Mouse (Mus musculus): ENCODE measurements around the gene Fbxw8. TPM values are rescaled to one million over a fixed set of nuclear protein-coding genes. Genes with fewer than 3 reads are reported as not detected.
A peak's percentile ranks its signal among the peaks of the same experiment; 100 is the strongest.

The Fbxw8 gene
- polyA plus RNA-seq, 1 experiment from 2014 or later: 41.4 TPM

GRCm38 (mm10) chr5:118123096-118123495 lies 32.2 kb downstream of the Fbxw8 start:
- no peak for ATAC-seq (ENCODE audit: low FRiP score, low read depth)
- Histone ChIP-seq H3K27me3 (no peaks in the 10 kb centered on the region), H3K27ac (replicated peaks) (peak overlapping the region; percentile 32; the same call in 1 of the 2 replicates), H3K36me3 (peaks cover 35% of the 10 kb centered on the region), H3K4me2 (replicated peaks) (no peak overlapping the region), H3K4me3 (no peak overlapping the region), H3K9ac (replicated peaks) (0 out of 2 replicates have a peak overlapping the region, but pooled peaks have one; percentile 15), H3K9me3 (no peaks in the 10 kb centered on the region), H3K4me1 (peaks cover 30% of the 10 kb centered on the region)
- WGBS: 52% methylated on average over 10 of the region's 10 CpGs

GRCm38 (mm10) chr5:118121928-118122327 lies 33.3 kb downstream of the Fbxw8 start:
- no peak overlapping the region for H3K27ac ChIP-seq (replicated peaks)
- no peaks in the 10 kb centered on the region for H3K9me3 ChIP-seq
- H3K27me3 ChIP-seq: no peaks in the 10 kb centered on the region
- WGBS: 90% methylated on average over 4 of the region's 4 CpGs
- no peak overlapping the region for H3K4me2 ChIP-seq (replicated peaks)
- H3K4me3 ChIP-seq: no peak overlapping the region
- H3K9ac ChIP-seq (replicated peaks): no peak overlapping the region
- H3K4me1 ChIP-seq: peaks cover 33% of the 10 kb centered on the region
- no peak for ATAC-seq (ENCODE audit: low FRiP score, low read depth)
- peaks cover 25% of the 10 kb centered on the region for H3K36me3 ChIP-seq

GRCm38 (mm10) chr5:118120670-118121069 lies 34.6 kb downstream of the Fbxw8 start:
- ATAC-seq (ENCODE audit: low FRiP score, low read depth): no peak
- Histone ChIP-seq H3K4me3 (no peak overlapping the region), H3K9ac (replicated peaks) (no peak overlapping the region), H3K9me3 (no peaks in the 10 kb centered on the region), H3K4me1 (peaks cover 42% of the 10 kb centered on the region), H3K4me2 (replicated peaks) (no peak overlapping the region), H3K36me3 (peaks cover 22% of the 10 kb centered on the region), H3K27ac (replicated peaks) (0 out of 2 replicates have a peak overlapping the region, but pooled peaks have one; percentile 47), H3K27me3 (no peaks in the 10 kb centered on the region)
- WGBS: 28% methylated on average over 2 of the region's 2 CpGs

GRCm38 (mm10) chr5:118118922-118119321 lies 36.3 kb downstream of the Fbxw8 start:
- ATAC-seq (ENCODE audit: low FRiP score, low read depth): no peak
- Histone ChIP-seq H3K4me1 (peaks cover 44% of the 10 kb centered on the region), H3K27me3 (no peaks in the 10 kb centered on the region), H3K9me3 (no peaks in the 10 kb centered on the region), H3K36me3 (0 out of 2 replicates have a peak, but pooled peaks cover 5% of the 10 kb centered on the region), H3K27ac (replicated peaks) (peak overlapping the region; percentile 69), H3K9ac (replicated peaks) (no peak overlapping the region), H3K4me3 (no peak overlapping the region), H3K4me2 (replicated peaks) (no peak overlapping the region)
- WGBS: 81% methylated on average over 5 of the region's 5 CpGs

- no peak for ATAC-seq (ENCODE audit: low FRiP score, low read depth)
- 85% methylated on average over 3 of the region's 3 CpGs for WGBS
- no peak overlapping the region for H3K4me2 ChIP-seq (replicated peaks)
- no peaks in the 10 kb centered on the region for H3K27me3 ChIP-seq
- peaks cover 5% of the 10 kb centered on the region; the same call in 1 of the 2 replicates for H3K36me3 ChIP-seq
- H3K9me3 ChIP-seq: no peaks in the 10 kb centered on the region
- H3K9ac ChIP-seq (replicated peaks): no peak overlapping the region
- peaks cover 40% of the 10 kb centered on the region for H3K4me1 ChIP-seq
- no peak overlapping the region for H3K4me3 ChIP-seq
- peak overlapping the region; percentile 69 for H3K27ac ChIP-seq (replicated peaks)
These were observed 36.9 kb downstream of the Fbxw8 start for GRCm38 (mm10) chr5:118118351-118118750.

GRCm38 (mm10) chr5:118113617-118114016 lies 41.6 kb downstream of the Fbxw8 start:
- Histone ChIP-seq H3K4me1 (peaks cover 19% of the 10 kb centered on the region), H3K36me3 (peaks cover 33% of the 10 kb centered on the region)

GRCm38 (mm10) chr5:118113043-118113442 lies 42.2 kb downstream of the Fbxw8 start:
- no peak overlapping the region for H3K9ac ChIP-seq (replicated peaks)
- H3K36me3 ChIP-seq: peaks cover 30% of the 10 kb centered on the region
- no peak for ATAC-seq (ENCODE audit: low FRiP score, low read depth)
- no peak overlapping the region for H3K4me3 ChIP-seq
- WGBS: 95% methylated on average over 7 of the region's 7 CpGs
- H3K27me3 ChIP-seq: no peaks in the 10 kb centered on the region
- no peaks in the 10 kb centered on the region for H3K9me3 ChIP-seq
- no peak overlapping the region for H3K27ac ChIP-seq (replicated peaks)
- H3K4me2 ChIP-seq (replicated peaks): no peak overlapping the region
- peaks cover 25% of the 10 kb centered on the region for H3K4me1 ChIP-seq

More at GRCm38 (mm10) chr5:118113617-118114016, 41.6 kb downstream of the Fbxw8 start:
- WGBS: 91% methylated on average over 11 of the region's 13 CpGs
- Histone ChIP-seq H3K9me3 (no peaks in the 10 kb centered on the region), H3K9ac (replicated peaks) (no peak overlapping the region), H3K27me3 (no peaks in the 10 kb centered on the region), H3K4me2 (replicated peaks) (no peak overlapping the region), H3K4me3 (no peak overlapping the region), H3K27ac (replicated peaks) (no peak overlapping the region)
- no peak for ATAC-seq (ENCODE audit: low FRiP score, low read depth)

GRCm38 (mm10) chr5:118108794-118109440 lies 46.3 kb downstream of the Fbxw8 start:
- peaks cover 11% of the 10 kb centered on the region; the same call in 1 of the 2 replicates for H3K4me1 ChIP-seq
- WGBS: 93% methylated on average over 7 of the region's 7 CpGs
- peaks cover 50% of the 10 kb centered on the region for H3K36me3 ChIP-seq
- peak overlapping the region; percentile 32; the same call in 1 of the 2 replicates for H3K27ac ChIP-seq (replicated peaks)
- no peaks in the 10 kb centered on the region for H3K27me3 ChIP-seq
- no peak overlapping the region for H3K4me3 ChIP-seq
- H3K9ac ChIP-seq (replicated peaks): no peak overlapping the region
- no peak overlapping the region for H3K4me2 ChIP-seq (replicated peaks)
- no peak for ATAC-seq (ENCODE audit: low FRiP score, low read depth)
- no peaks in the 10 kb centered on the region for H3K9me3 ChIP-seq

GRCm38 (mm10) chr5:118108124-118108793 lies 47.0 kb downstream of the Fbxw8 start:
- Histone ChIP-seq H3K4me1 (peaks cover 11% of the 10 kb centered on the region; the same call in 1 of the 2 replicates), H3K9me3 (no peaks in the 10 kb centered on the region), H3K27me3 (no peaks in the 10 kb centered on the region), H3K9ac (replicated peaks) (no peak overlapping the region), H3K4me2 (replicated peaks) (no peak overlapping the region), H3K27ac (replicated peaks) (peak overlapping the region; percentile 32; the same call in 1 of the 2 replicates), H3K36me3 (peaks cover 50% of the 10 kb centered on the region), H3K4me3 (no peak overlapping the region)
- ATAC-seq (ENCODE audit: low FRiP score, low read depth): no peak
- 82% methylated on average over 17 of the region's 17 CpGs for WGBS

- Histone ChIP-seq H3K27me3 (no peaks in the 10 kb centered on the region), H3K9ac (replicated peaks) (no peak overlapping the region), H3K36me3 (peaks cover 45% of the 10 kb centered on the region), H3K9me3 (no peaks in the 10 kb centered on the region), H3K27ac (replicated peaks) (no peak overlapping the region), H3K4me1 (peaks cover 11% of the 10 kb centered on the region; the same call in 1 of the 2 replicates), H3K4me2 (replicated peaks) (no peak overlapping the region), H3K4me3 (no peak overlapping the region)
- ATAC-seq (ENCODE audit: low FRiP score, low read depth): no peak
- 94% methylated on average over 10 of the region's 10 CpGs for WGBS
These were observed 48.6 kb downstream of the Fbxw8 start for GRCm38 (mm10) chr5:118106667-118107066.

GRCm38 (mm10) chr5:118105536-118105935 lies 49.7 kb downstream of the Fbxw8 start:
- no peak overlapping the region for H3K9ac ChIP-seq (replicated peaks)
- WGBS: 91% methylated on average over 8 of the region's 8 CpGs
- ATAC-seq (ENCODE audit: low FRiP score, low read depth): no peak
- H3K4me3 ChIP-seq: no peak overlapping the region
- peaks cover 11% of the 10 kb centered on the region; the same call in 1 of the 2 replicates for H3K4me1 ChIP-seq
- no peaks in the 10 kb centered on the region for H3K27me3 ChIP-seq
- no peak overlapping the region for H3K4me2 ChIP-seq (replicated peaks)
- peaks cover 34% of the 10 kb centered on the region for H3K36me3 ChIP-seq
- H3K9me3 ChIP-seq: no peaks in the 10 kb centered on the region
- H3K27ac ChIP-seq (replicated peaks): no peak overlapping the region

GRCm38 (mm10) chr5:118099870-118100478 lies 55.3 kb downstream of the Fbxw8 start:
- Histone ChIP-seq H3K9me3 (no peaks in the 10 kb centered on the region), H3K4me2 (replicated peaks) (no peak overlapping the region), H3K4me1 (peaks cover 12% of the 10 kb centered on the region), H3K4me3 (no peak overlapping the region), H3K9ac (replicated peaks) (no peak overlapping the region), H3K27ac (replicated peaks) (0 out of 2 replicates have a peak overlapping the region, but pooled peaks have one; percentile 30), H3K36me3 (peaks cover 15% of the 10 kb centered on the region; the same call in 1 of the 2 replicates), H3K27me3 (no peaks in the 10 kb centered on the region)
- ATAC-seq (ENCODE audit: low FRiP score, low read depth): no peak
- 86% methylated on average over 8 of the region's 8 CpGs for WGBS
